Mouse (Mus musculus) forebrain, embryonic 11.5 days (tissue): ENCODE results near the gene Dhx38. TPM values are rescaled to one million over a fixed set of nuclear protein-coding genes. Genes with fewer than 3 reads are reported as not detected.

Experiments used
- ATAC-seq: fragments of 200-750 bp; cut with Nextera tagmentation; replicated peaks from 2 replicates; pipeline ENCODE4 v1.8.0; 2017; ENCODE audit warnings: moderate TSS enrichment; ENCODE audit not compliant: low FRiP score
- DNase-seq: peaks from one replicate; pipeline ENCODE4 v3.0.0-alpha.2; 2017; ENCODE audit warnings: low spot score
- H3K27ac ChIP-seq: fragments of 300-500 bp; sonication (generic); 2 replicates; pipeline ENCODE4 v1.5.1; 2014; ENCODE audit warnings: low read depth, low read length
- H3K27me3 ChIP-seq: fragments of 300-500 bp; sonication (generic); 2 replicates; pipeline ENCODE4 v1.6.1; 2014; ENCODE audit warnings: mild to moderate bottlenecking, low read length, mixed read lengths; ENCODE audit not compliant: control insufficient read depth, insufficient read depth
- H3K36me3 ChIP-seq: fragments of 300-500 bp; sonication (generic); 2 replicates; pipeline ENCODE4 v1.6.1; 2014; ENCODE audit warnings: mild to moderate bottlenecking, low read length, moderate library complexity, mixed read lengths; ENCODE audit not compliant: control insufficient read depth, insufficient read depth
- H3K4me1 ChIP-seq: fragments of 300-500 bp; sonication (generic); replicated peaks from 2 replicates; pipeline ENCODE4 v1.6.1; 2014; ENCODE audit warnings: low read length, mixed read lengths; ENCODE audit not compliant: control insufficient read depth, insufficient read depth
- H3K4me2 ChIP-seq: fragments of 300-500 bp; sonication (generic); 2 replicates; pipeline ENCODE4 v1.6.1; 2014; ENCODE audit warnings: low read depth, mild to moderate bottlenecking, low read length, moderate library complexity, mixed read lengths; ENCODE audit not compliant: severe bottlenecking
- H3K4me3 ChIP-seq: fragments of 300-500 bp; sonication (generic); 2 replicates; pipeline ENCODE4 v1.5.1; 2014; ENCODE audit warnings: low read depth, low read length
- H3K9ac ChIP-seq: fragments of 300-500 bp; sonication (generic); 2 replicates; pipeline ENCODE4 v1.6.1; 2014; ENCODE audit warnings: low read length
- H3K9me3 ChIP-seq: fragments of 300-500 bp; sonication (generic); 2 replicates; pipeline ENCODE4 v1.6.1; 2016; ENCODE audit warnings: low read length, mixed read lengths; ENCODE audit not compliant: control insufficient read depth
- WGBS: fragments of 180-500 bp; shearing (Covaris S2); extraction: QIAGEN DNeasy Blood & Tissue Kit; methylation state at CpG from one replicate; pipeline ENCODE4 v1.1.7; 2014; 5-methylcytosine and 5-hydroxymethylcytosine counted together
- polyA plus RNA-seq: library from polyadenylated mRNA; unstranded; fragments of >200 nt; fragmentation: Nextera tagmentation; extraction: Ambion mirVana; gene quantifications from 2 replicates; pipeline ENCODE4 v1.2.1, GENCODE M21; 2014

The Dhx38 gene
- polyA plus RNA-seq, 1 experiment from 2014 or later = 30.6 TPM

GRCm38 (mm10) chr8:109593117-109593788 lies 27.6 kb upstream of the Dhx38 start:
- H3K4me2 ChIP-seq = no peak overlapping the region
- H3K9ac ChIP-seq = no peak overlapping the region
- no peaks in the 10 kb centered on the region for H3K4me1 ChIP-seq
- H3K27me3 ChIP-seq = no peaks in the 10 kb centered on the region
- ATAC-seq (no peak), DNase-seq (no peak)
- WGBS = 84% methylated on average over 6 of the region's 6 CpGs
- H3K27ac ChIP-seq = no peak overlapping the region
- no peak overlapping the region for H3K4me3 ChIP-seq
- H3K36me3 ChIP-seq = no peaks in the 10 kb centered on the region
- no peaks in the 10 kb centered on the region for H3K9me3 ChIP-seq

- no peak overlapping the region for H3K9ac ChIP-seq
- no peaks in the 10 kb centered on the region for H3K9me3 ChIP-seq
- no peaks in the 10 kb centered on the region for H3K36me3 ChIP-seq
- H3K4me3 ChIP-seq = no peak overlapping the region
- ATAC-seq = no peak
- 90% methylated on average over 5 of the region's 5 CpGs for WGBS
- H3K4me1 ChIP-seq = no peaks in the 10 kb centered on the region
- no peak overlapping the region for H3K27ac ChIP-seq
- no peak for DNase-seq
- H3K27me3 ChIP-seq = no peaks in the 10 kb centered on the region
- no peak overlapping the region for H3K4me2 ChIP-seq
These were observed 26.5 kb upstream of the Dhx38 start for GRCm38 (mm10) chr8:109592164-109592563.

GRCm38 (mm10) chr8:109591367-109591766 lies 25.7 kb upstream of the Dhx38 start:
- no peak overlapping the region for H3K4me2 ChIP-seq
- ATAC-seq = no peak
- no peaks in the 10 kb centered on the region for H3K4me1 ChIP-seq
- DNase-seq = no peak
- H3K9me3 ChIP-seq = no peaks in the 10 kb centered on the region
- no peaks in the 10 kb centered on the region for H3K27me3 ChIP-seq
- H3K9ac ChIP-seq = no peak overlapping the region
- H3K36me3 ChIP-seq = no peaks in the 10 kb centered on the region
- WGBS = 85% methylated on average over 3 of the region's 3 CpGs
- no peak overlapping the region for H3K27ac ChIP-seq
- no peak overlapping the region for H3K4me3 ChIP-seq

GRCm38 (mm10) chr8:109590901-109591300 lies 25.2 kb upstream of the Dhx38 start:
- Histone ChIP-seq H3K9me3 (no peaks in the 10 kb centered on the region), H3K9ac (no peak overlapping the region), H3K4me3 (no peak overlapping the region), H3K4me1 (no peaks in the 10 kb centered on the region), H3K36me3 (no peaks in the 10 kb centered on the region), H3K4me2 (no peak overlapping the region), H3K27ac (no peak overlapping the region), H3K27me3 (no peaks in the 10 kb centered on the region)
- no peak for ATAC-seq
- WGBS = 86% methylated on average over 9 of the region's 9 CpGs
- no peak for DNase-seq

GRCm38 (mm10) chr8:109586972-109587504 lies 21.4 kb upstream of the Dhx38 start:
- 66% methylated on average over 7 of the region's 7 CpGs for WGBS
- DNase-seq = no peak

GRCm38 (mm10) chr8:109585652-109586051 lies 20.0 kb upstream of the Dhx38 start:
- ATAC-seq = no peak
- no peak overlapping the region for H3K27ac ChIP-seq
- no peaks in the 10 kb centered on the region for H3K27me3 ChIP-seq

More at GRCm38 (mm10) chr8:109586972-109587504, 21.4 kb upstream of the Dhx38 start:
- Histone ChIP-seq H3K9me3 (no peaks in the 10 kb centered on the region), H3K4me2 (no peak overlapping the region), H3K4me1 (no peaks in the 10 kb centered on the region), H3K9ac (no peak overlapping the region), H3K27me3 (no peaks in the 10 kb centered on the region), H3K27ac (no peak overlapping the region), H3K4me3 (no peak overlapping the region), H3K36me3 (no peaks in the 10 kb centered on the region)
- ATAC-seq = no peak

GRCm38 (mm10) chr8:109584830-109585229 lies 19.2 kb upstream of the Dhx38 start:
- Histone ChIP-seq H3K36me3 (no peaks in the 10 kb centered on the region), H3K4me1 (no peaks in the 10 kb centered on the region), H3K27me3 (no peaks in the 10 kb centered on the region), H3K4me3 (no peak overlapping the region), H3K4me2 (no peak overlapping the region), H3K9ac (no peak overlapping the region), H3K9me3 (no peaks in the 10 kb centered on the region), H3K27ac (no peak overlapping the region)
- DNase-seq = no peak
- ATAC-seq = no peak
- 86% methylated on average over 3 of the region's 3 CpGs for WGBS

More at GRCm38 (mm10) chr8:109585652-109586051, 20.0 kb upstream of the Dhx38 start:
- H3K4me2 ChIP-seq = no peak overlapping the region
- no peaks in the 10 kb centered on the region for H3K9me3 ChIP-seq
- H3K9ac ChIP-seq = no peak overlapping the region
- DNase-seq = no peak
- H3K36me3 ChIP-seq = no peaks in the 10 kb centered on the region
- H3K4me1 ChIP-seq = no peaks in the 10 kb centered on the region
- no peak overlapping the region for H3K4me3 ChIP-seq

- H3K4me2 ChIP-seq = no peak overlapping the region
- no peak overlapping the region for H3K9ac ChIP-seq
- 91% methylated on average over 4 of the region's 4 CpGs for WGBS
- no peak overlapping the region for H3K27ac ChIP-seq
- no peaks in the 10 kb centered on the region for H3K36me3 ChIP-seq
- H3K9me3 ChIP-seq = no peaks in the 10 kb centered on the region
- DNase-seq (no peak), ATAC-seq (no peak)
- H3K4me1 ChIP-seq = no peaks in the 10 kb centered on the region
- no peaks in the 10 kb centered on the region for H3K27me3 ChIP-seq
- H3K4me3 ChIP-seq = no peak overlapping the region
These were observed 18.6 kb upstream of the Dhx38 start for GRCm38 (mm10) chr8:109584293-109584692.

- Histone ChIP-seq H3K9me3 (no peaks in the 10 kb centered on the region), H3K27ac (no peak within 1 kb of the TSS), H3K27me3 (no peaks in the 10 kb centered on the region), H3K4me2 (no peak within 1 kb of the TSS), H3K4me1 (no peaks in the 10 kb centered on the region), H3K9ac (no peak within 1 kb of the TSS), H3K4me3 (no peak within 1 kb of the TSS), H3K36me3 (no peaks in the 10 kb centered on the region)
- WGBS = 77% methylated on average over 8 of the region's 8 CpGs
- DNase-seq (no peak), ATAC-seq (no peak)
These were observed 13.2 kb upstream of the Dhx38 start, which contains the start of gene Hp for GRCm38 (mm10) chr8:109578900-109579301. Gene Hp (minus strand): TSS chr8:109579172.
